Mouse (Mus musculus) hindbrain, embryonic 12.5 days (tissue): Measurements from ENCODE around the gene Thrsp. TPM values are rescaled to one million over a fixed set of nuclear protein-coding genes. Genes with fewer than 3 reads are reported as not detected.
A peak's percentile ranks its signal among the peaks of the same experiment; 100 is the strongest.

Experiments used
- ATAC-seq: fragments of 200-750 bp; cut with Nextera tagmentation; 2 replicates; pipeline ENCODE4 v1.8.0; 2017; ENCODE audit warnings: moderate TSS enrichment; ENCODE audit not compliant: low FRiP score
- H3K27ac ChIP-seq: fragments of 300-500 bp; sonication (generic); 2 replicates; pipeline ENCODE4 v1.5.1; 2016; ENCODE audit warnings: mild to moderate bottlenecking
- H3K27me3 ChIP-seq: fragments of 300-500 bp; sonication (generic); 2 replicates; pipeline ENCODE4 v1.6.1; 2016; ENCODE audit warnings: mild to moderate bottlenecking
- H3K36me3 ChIP-seq: fragments of 300-500 bp; sonication (generic); 2 replicates; pipeline ENCODE4 v1.6.1; 2016; ENCODE audit warnings: mild to moderate bottlenecking
- H3K4me1 ChIP-seq: fragments of 300-500 bp; sonication (generic); 2 replicates; pipeline ENCODE4 v1.6.1; 2016
- H3K4me2 ChIP-seq: fragments of 300-500 bp; sonication (generic); replicated peaks from 2 replicates; pipeline ENCODE4 v1.6.1; 2016; ENCODE audit warnings: mild to moderate bottlenecking
- H3K4me3 ChIP-seq: fragments of 300-500 bp; sonication (generic); 2 replicates; pipeline ENCODE4 v1.5.1; 2016; ENCODE audit warnings: mild to moderate bottlenecking
- H3K9ac ChIP-seq: fragments of 300-500 bp; sonication (generic); 2 replicates; pipeline ENCODE4 v1.6.1; 2016; ENCODE audit warnings: mild to moderate bottlenecking, moderate library complexity
- H3K9me3 ChIP-seq: fragments of 300-500 bp; sonication (generic); replicated peaks from 2 replicates; pipeline ENCODE4 v1.6.1; 2016; ENCODE audit warnings: mild to moderate bottlenecking
- WGBS: fragments of 180-500 bp; shearing (Covaris S2); methylation state at CpG from one replicate; pipeline ENCODE4 v1.1.7; 2016; 5-methylcytosine and 5-hydroxymethylcytosine counted together
- polyA plus RNA-seq: library from polyadenylated mRNA; unstranded; fragments of >200 nt; fragmentation: Nextera tagmentation; extraction: Ambion mirVana; gene quantifications from 2 replicates; pipeline ENCODE4 v1.2.1, GENCODE M21; 2016

Thrsp gene
- polyA plus RNA-seq, 1 experiment from 2014 or later = 0.81 TPM

- 3% methylated on average over 5 of the region's 5 CpGs for WGBS
- H3K4me1 ChIP-seq = peaks cover 12% of the 10 kb centered on the region
- H3K36me3 ChIP-seq = no peaks in the 10 kb centered on the region
- peak overlapping the region; percentile 15; the same call in 1 of the 2 replicates for H3K4me2 ChIP-seq
- no peaks in the 10 kb centered on the region for H3K9me3 ChIP-seq
- peak; percentile 92 for ATAC-seq
- H3K27me3 ChIP-seq = no peaks in the 10 kb centered on the region
- H3K4me3 ChIP-seq = no peak overlapping the region
- no peak overlapping the region for H3K9ac ChIP-seq
- peak overlapping the region; percentile 81 for H3K27ac ChIP-seq
Measured at GRCm38 (mm10) chr7:97429705-97430104, 12.2 kb upstream of the Thrsp start.

- 82% methylated on average over 5 of the region's 5 CpGs for WGBS
- H3K27me3 ChIP-seq = no peaks in the 10 kb centered on the region
- H3K4me3 ChIP-seq = no peak overlapping the region
- no peak overlapping the region for H3K4me2 ChIP-seq
- no peak overlapping the region for H3K27ac ChIP-seq
- no peak overlapping the region for H3K9ac ChIP-seq
- peaks cover 12% of the 10 kb centered on the region for H3K4me1 ChIP-seq
- no peaks in the 10 kb centered on the region for H3K36me3 ChIP-seq
- ATAC-seq = no peak
- H3K9me3 ChIP-seq = no peaks in the 10 kb centered on the region
Measured at GRCm38 (mm10) chr7:97427778-97428420, 10.4 kb upstream of the Thrsp start.

- Histone ChIP-seq H3K4me2 (no peak overlapping the region), H3K36me3 (no peaks in the 10 kb centered on the region), H3K27me3 (no peaks in the 10 kb centered on the region), H3K9me3 (no peaks in the 10 kb centered on the region), H3K4me3 (no peak overlapping the region), H3K4me1 (peaks cover 12% of the 10 kb centered on the region), H3K27ac (no peak overlapping the region), H3K9ac (no peak overlapping the region)
- WGBS = 88% methylated on average over 6 of the region's 6 CpGs
- ATAC-seq = no peak
Measured at GRCm38 (mm10) chr7:97427296-97427695, 9.8 kb upstream of the Thrsp start.

- ATAC-seq = no peak
- WGBS = 79% methylated on average over 6 of the region's 6 CpGs
- Histone ChIP-seq H3K36me3 (no peaks in the 10 kb centered on the region), H3K27ac (no peak overlapping the region), H3K27me3 (no peaks in the 10 kb centered on the region), H3K4me2 (no peak overlapping the region), H3K9me3 (no peaks in the 10 kb centered on the region), H3K4me3 (no peak overlapping the region), H3K4me1 (peaks cover 12% of the 10 kb centered on the region), H3K9ac (no peak overlapping the region)
Measured at GRCm38 (mm10) chr7:97426566-97426965, 9.0 kb upstream of the Thrsp start.

GRCm38 (mm10) chr7:97424621-97425245 lies 7.2 kb upstream of the Thrsp start:
- no peak overlapping the region for H3K27ac ChIP-seq
- 10% methylated on average over 12 of the region's 12 CpGs for WGBS
- H3K27me3 ChIP-seq = no peaks in the 10 kb centered on the region
- H3K4me1 ChIP-seq = peaks cover 5% of the 10 kb centered on the region
- H3K9me3 ChIP-seq = no peaks in the 10 kb centered on the region
- no peak overlapping the region for H3K4me3 ChIP-seq
- H3K36me3 ChIP-seq = no peaks in the 10 kb centered on the region
- peak; percentile 65 for ATAC-seq
- H3K4me2 ChIP-seq = no peak overlapping the region
- H3K9ac ChIP-seq = no peak overlapping the region

GRCm38 (mm10) chr7:97423754-97424153 lies 6.2 kb upstream of the Thrsp start:
- 42% methylated on average over 5 of the region's 5 CpGs for WGBS
- no peak for ATAC-seq
- Histone ChIP-seq H3K36me3 (no peaks in the 10 kb centered on the region), H3K4me3 (no peak overlapping the region), H3K27me3 (no peaks in the 10 kb centered on the region), H3K4me2 (no peak overlapping the region), H3K4me1 (peaks cover 7% of the 10 kb centered on the region), H3K27ac (no peak overlapping the region), H3K9me3 (no peaks in the 10 kb centered on the region), H3K9ac (no peak overlapping the region)

- ATAC-seq = no peak
- H3K9ac ChIP-seq = no peak overlapping the region
- H3K27me3 ChIP-seq = no peaks in the 10 kb centered on the region
- no peak overlapping the region for H3K4me3 ChIP-seq
- no peak overlapping the region for H3K27ac ChIP-seq
- H3K36me3 ChIP-seq = no peaks in the 10 kb centered on the region
- no peak overlapping the region for H3K4me2 ChIP-seq
- WGBS = 87% methylated on average over 8 of the region's 8 CpGs
- H3K4me1 ChIP-seq = peaks cover 8% of the 10 kb centered on the region
- no peaks in the 10 kb centered on the region for H3K9me3 ChIP-seq
Measured at GRCm38 (mm10) chr7:97420958-97421651, 3.6 kb upstream of the Thrsp start.

- no peak overlapping the region for H3K4me2 ChIP-seq
- no peaks in the 10 kb centered on the region for H3K36me3 ChIP-seq
- no peak overlapping the region for H3K27ac ChIP-seq
- H3K9ac ChIP-seq = no peak overlapping the region
- H3K27me3 ChIP-seq = no peaks in the 10 kb centered on the region
- H3K9me3 ChIP-seq = no peaks in the 10 kb centered on the region
- H3K4me1 ChIP-seq = peaks cover 8% of the 10 kb centered on the region
- H3K4me3 ChIP-seq = no peak overlapping the region
- WGBS = 75% methylated on average over 1 of the region's 1 CpGs
- no peak for ATAC-seq
Measured at GRCm38 (mm10) chr7:97420406-97420805, 2.9 kb upstream of the Thrsp start.

GRCm38 (mm10) chr7:97419163-97419562 lies 1.6 kb upstream of the Thrsp start:
- no peak for ATAC-seq
- Histone ChIP-seq H3K36me3 (no peaks in the 10 kb centered on the region), H3K9me3 (no peaks in the 10 kb centered on the region), H3K27ac (no peak overlapping the region), H3K4me2 (no peak overlapping the region), H3K4me1 (peaks cover 7% of the 10 kb centered on the region), H3K9ac (no peak overlapping the region), H3K27me3 (no peaks in the 10 kb centered on the region), H3K4me3 (no peak overlapping the region)
- 83% methylated on average over 5 of the region's 5 CpGs for WGBS

GRCm38 (mm10) chr7:97418717-97419116 lies 1.2 kb upstream of the Thrsp start:
- H3K4me3 ChIP-seq = no peak overlapping the region
- H3K9ac ChIP-seq = no peak overlapping the region
- H3K27me3 ChIP-seq = no peaks in the 10 kb centered on the region
- H3K4me2 ChIP-seq = no peak overlapping the region
- H3K4me1 ChIP-seq = peaks cover 7% of the 10 kb centered on the region
- H3K27ac ChIP-seq = no peak overlapping the region
- 62% methylated on average over 5 of the region's 5 CpGs for WGBS
- H3K36me3 ChIP-seq = no peaks in the 10 kb centered on the region
- no peak for ATAC-seq
- no peaks in the 10 kb centered on the region for H3K9me3 ChIP-seq

GRCm38 (mm10) chr7:97416473-97416872 lies 1.1 kb downstream of the Thrsp start:
- peaks cover 7% of the 10 kb centered on the region for H3K4me1 ChIP-seq
- ATAC-seq = no peak
- H3K9me3 ChIP-seq = no peaks in the 10 kb centered on the region
- no peak overlapping the region for H3K4me2 ChIP-seq
- peaks cover 7% of the 10 kb centered on the region; the same call in 1 of the 2 replicates for H3K36me3 ChIP-seq
- H3K9ac ChIP-seq = no peak overlapping the region
- H3K4me3 ChIP-seq = no peak overlapping the region
- H3K27ac ChIP-seq = no peak overlapping the region
- no peaks in the 10 kb centered on the region for H3K27me3 ChIP-seq
- WGBS = 83% methylated on average over 4 of the region's 4 CpGs

- Histone ChIP-seq H3K36me3 (peaks cover 21% of the 10 kb centered on the region), H3K4me1 (peaks cover 7% of the 10 kb centered on the region), H3K27ac (no peak overlapping the region), H3K9ac (no peak overlapping the region), H3K4me3 (no peak overlapping the region), H3K4me2 (no peak overlapping the region), H3K9me3 (no peaks in the 10 kb centered on the region), H3K27me3 (no peaks in the 10 kb centered on the region)
- ATAC-seq = no peak
- WGBS = 64% methylated on average over 9 of the region's 9 CpGs
Measured at GRCm38 (mm10) chr7:97414915-97415687, 2.4 kb downstream of the Thrsp start.
